Mouse (Mus musculus) 3T3-L1 (cell line): ENCODE results near the gene Atg4b.
"Not testable (repeated sequence)": the region's sequence is repeated elsewhere in the genome, so short reads cannot be mapped to it uniquely, and the experiment has no call there.

Source experiments
- DNase-seq: peaks from one replicate; pipeline ENCODE4 v3.0.0-alpha.2; 2015; ENCODE audit warnings: low read depth, low spot score

Gene Atg4b

DNA sequence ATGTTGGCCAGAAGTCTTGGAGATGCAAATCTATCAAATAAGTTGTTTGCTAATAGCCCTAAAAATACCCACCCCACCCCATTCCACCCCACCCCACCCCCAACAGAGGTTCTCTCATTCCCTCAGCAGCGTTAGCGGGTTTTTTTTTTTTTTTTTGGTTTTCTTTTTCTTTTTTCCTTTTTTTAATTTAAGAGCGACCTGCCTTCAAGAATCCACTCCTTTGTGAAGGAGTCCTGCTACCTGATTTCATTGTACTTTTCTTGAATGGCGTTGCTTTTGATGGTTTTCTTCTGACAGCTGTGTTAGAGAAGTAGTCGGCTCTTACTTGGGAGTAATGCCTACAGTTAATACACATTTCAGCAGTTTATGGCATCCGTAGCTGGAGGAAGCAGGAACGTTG lies 4.3 kb downstream of the Atg4b start:
- no peak for DNase-seq

DNA sequence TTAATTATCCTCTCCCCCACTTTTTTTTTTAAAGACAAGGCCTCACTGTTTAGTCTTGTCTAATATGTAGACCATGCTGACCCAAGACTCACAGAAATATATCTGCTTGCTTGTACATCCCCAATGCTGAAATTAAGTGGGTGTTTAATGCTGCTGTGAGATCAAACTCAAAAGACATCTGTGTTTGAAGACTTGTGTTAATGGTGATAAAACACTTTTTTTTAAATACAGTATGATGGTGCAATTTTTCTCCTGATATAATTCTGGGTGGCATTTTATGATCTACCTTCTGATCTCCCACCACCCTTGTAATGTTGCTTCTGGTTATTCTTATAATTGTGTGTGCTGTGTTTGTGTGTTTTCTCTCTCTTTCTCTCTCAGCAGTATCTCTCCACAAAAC lies 4.9 kb downstream of the Atg4b start:
- DNase-seq = no peak

DNA sequence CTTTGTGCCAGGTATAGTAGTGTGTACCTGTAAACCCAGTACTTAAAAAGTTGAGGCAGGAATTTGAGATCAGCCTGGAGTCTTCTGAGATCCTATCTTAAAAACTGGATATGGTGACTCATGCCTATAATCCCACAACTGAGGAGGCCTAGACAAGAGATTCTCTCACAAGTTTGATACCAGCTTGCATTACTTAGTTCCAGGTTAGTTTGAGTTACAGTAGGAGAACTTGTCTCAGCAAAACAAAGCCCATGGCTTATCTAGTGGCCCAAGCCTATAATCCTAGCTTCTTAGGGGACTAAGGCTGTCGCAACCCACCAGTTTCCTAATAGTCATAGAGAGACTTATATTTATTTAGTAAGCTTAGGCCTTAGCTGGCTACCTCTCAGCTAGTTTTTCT lies 8.8 kb downstream of the Atg4b start:
- no peak for DNase-seq

DNA sequence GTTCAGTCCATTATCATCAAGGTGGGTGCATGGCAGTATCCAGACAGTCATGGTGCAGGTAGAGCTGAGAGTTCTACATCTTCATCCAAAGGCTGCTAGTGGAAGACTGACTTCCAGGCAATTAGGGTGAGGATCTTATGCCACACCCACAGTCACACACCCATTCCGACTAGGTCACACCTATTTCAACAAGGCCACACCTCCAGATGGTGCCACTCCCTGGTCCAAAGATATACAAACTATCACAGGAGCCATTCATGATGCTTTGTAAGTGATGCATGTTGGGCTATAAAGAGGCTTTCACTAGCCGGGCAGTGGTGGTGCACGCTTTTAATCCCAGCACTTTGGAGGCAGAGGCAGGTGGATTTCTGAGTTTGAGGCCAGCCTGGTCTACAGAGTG lies 12.2 kb downstream of the Atg4b start:
- not testable (repeated sequence) for DNase-seq

DNA sequence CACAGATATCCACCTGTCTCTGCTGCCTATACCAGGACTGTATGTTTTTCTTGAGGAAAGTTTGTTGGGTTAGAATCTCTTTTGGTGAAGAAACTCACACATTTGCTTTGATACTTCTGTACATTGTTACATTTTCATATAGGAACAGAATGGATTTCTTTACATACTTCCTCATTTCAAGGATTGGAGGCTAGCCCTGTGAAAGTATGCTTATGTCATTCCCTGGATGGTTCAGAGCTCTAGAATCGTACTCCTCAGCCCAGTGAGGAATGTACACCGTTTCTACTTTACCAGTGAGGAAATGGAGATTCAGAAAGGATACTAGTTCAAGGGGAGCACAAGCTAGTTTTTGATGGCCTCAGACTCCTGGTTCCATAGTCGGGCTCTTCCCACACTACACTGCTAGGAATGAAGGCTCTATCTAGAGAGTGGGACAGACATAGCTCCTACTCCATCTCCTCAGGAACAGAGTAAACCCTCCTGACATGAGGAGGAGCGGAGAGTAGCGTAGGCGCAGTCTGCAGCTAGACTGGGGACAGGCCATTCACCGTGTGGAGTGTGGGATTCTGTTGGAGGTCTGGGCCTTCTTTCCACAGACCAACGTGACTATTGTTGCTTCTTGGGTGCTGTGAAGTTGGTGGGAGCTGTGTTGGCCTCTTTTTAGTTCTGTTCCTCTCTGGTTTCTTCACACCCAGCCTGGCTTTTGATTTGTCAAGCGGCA lies 13.7 kb downstream of the Atg4b start:
- no peak for DNase-seq

DNA sequence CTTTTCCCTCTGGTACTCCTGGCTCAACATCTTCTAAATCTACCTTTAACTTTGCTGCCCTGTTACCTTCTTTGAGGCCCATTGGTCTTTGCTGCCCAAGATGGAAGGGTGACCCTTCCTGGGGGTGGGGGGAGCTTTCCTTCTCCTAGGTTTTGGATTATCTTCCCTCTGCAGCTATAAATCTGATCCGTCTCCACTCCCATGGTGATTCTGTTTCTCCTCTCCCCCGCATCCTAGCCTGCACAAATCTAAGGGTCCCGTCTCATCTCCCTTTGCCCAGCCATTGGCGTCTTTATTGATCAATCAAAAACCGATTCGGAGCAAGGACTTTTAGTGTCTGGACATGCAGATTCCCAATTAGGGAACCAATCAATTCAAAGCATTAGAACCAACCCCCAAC lies 16.3 kb downstream of the Atg4b start:
- no peak for DNase-seq

DNA sequence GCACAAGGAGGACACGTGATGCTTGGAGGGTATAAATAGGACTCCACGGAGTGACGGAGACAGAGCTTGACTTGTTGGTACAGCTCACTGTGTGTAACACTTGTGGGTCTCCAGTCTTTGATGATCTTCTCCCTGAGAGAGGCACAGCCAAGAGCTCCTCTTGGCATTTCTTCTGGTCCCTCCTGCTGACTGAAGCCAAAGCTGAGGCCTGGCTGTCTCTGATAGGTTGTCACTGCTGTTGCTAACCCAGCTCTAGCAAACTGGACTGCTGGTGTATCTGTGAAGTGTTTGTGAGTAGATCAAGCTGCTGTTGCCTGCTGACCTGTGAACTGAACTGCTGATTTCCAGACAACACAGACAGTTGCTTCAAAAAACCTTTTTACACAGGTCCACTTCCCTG lies 18.6 kb downstream of the Atg4b start:
- no peak for DNase-seq

DNA sequence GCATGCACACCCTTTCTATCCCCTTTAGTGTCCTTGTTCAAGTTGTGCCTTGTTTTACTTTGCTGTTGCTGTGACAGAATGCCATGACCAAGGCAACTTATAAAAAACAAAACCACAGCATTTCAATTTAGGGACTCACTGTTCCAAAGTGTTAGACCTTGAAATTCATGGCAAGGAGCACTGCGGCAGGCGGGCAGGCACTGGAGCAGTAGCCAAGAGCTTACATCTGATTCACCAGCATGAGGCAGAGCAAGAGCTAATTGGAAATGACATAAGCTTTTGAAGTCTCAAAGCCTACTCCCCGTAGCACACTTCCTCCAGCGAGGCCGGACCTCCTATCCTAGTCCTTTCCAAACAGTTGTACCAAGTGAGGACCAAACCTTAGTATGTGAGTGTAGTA lies 25.4 kb downstream of the Atg4b start:
- no peak for DNase-seq

DNA sequence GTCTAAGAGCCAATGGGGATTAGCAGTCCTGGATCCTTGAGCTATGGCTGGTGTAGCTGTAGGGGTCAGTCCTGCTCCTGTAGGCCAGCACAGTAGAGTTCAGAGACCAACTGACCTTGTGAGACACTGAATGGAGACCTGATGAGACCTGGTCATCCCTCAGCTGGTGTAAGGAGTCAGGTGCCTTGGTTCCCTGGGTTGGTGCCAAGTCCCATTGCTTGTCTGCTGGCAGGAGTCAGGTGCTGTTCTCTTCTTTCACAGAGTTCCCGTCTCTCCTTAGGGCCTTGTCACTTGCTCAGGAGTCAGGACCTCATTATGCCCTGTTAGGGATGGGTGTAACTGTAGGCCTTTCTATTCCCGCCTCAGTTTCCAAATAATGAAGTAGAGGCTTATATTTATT lies 35.6 kb downstream of the Atg4b start:
- no peak for DNase-seq

DNA sequence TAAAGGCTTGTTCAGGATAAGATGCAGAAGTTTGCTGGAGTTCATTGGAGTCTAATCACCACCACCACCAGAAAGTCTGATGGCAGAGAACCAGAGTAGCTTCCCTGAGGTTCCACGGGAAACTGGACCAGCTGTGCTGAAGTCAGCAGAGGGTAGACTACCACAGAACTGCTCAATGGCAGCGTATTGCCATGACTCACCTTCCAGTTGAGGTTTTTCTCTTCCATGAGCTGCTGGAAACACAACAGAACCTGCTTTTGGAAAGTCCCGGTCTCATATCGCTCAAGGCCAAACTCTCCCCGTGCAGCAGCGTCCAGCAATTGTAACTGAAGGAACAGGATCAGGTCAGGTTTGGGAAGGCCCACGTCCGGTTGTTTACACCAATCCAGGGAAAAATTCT lies 43.2 kb downstream of the Atg4b start:
- DNase-seq = peak; percentile 18

DNA sequence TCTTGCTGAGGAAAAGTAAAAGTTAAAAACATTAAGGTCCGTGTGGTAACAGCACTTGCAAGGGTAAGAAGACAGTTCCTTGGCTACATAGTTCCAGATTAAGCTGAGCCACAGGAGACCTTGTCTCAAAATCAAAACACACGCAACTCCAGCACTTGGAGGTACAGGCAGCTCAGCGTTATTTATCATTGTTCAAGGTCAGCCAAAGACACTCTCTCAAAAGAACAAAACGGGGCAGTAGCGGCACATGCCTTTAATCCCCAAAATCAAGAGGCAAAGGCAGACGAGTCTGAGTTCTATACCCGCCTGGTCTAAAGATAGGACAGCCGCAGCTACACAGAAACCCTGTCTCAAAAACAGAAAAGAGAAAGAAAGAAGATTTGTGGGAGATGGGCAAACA lies 44.6 kb downstream of the Atg4b start:
- no peak for DNase-seq

DNA sequence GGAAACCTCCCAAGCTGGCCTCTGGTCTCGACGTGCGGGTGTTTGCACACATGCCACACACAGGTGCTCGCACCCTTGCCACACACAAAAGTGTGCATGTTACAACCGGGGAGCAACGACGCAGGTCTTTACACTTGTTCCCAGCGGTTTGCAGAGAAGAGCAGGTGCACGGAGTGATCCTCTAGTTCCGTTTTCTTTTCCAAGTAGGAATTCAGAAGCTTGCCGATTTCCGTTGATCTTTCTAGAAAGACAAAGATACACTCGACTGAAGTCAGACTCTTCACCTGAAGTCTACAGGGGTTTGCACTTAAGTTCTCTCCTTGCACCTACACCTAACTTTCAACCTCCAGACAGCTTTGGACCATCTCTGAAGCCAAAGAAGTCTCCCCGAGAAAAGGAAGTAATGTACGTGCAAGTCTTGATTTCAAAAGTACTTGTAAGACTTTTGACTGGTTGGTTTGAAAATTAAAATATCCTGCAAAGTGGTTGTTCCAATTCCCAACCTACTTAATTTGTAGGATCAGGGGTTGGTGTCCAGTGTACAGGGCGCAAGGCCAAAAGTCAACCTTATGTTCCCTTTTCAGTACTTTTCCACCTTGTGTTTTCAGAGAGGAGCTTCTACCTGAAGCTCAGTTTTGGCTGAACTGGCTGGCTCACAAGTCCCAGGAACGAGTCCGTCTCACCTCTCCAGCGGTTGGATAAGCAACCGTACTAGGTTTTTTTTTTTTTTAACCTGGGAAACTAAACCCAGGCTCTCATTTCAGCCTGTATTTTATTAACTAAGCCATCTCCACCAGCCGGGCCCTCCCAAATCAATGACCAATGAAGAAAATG lies 49.6 kb downstream of the Atg4b start:
- DNase-seq = no peak

DNA sequence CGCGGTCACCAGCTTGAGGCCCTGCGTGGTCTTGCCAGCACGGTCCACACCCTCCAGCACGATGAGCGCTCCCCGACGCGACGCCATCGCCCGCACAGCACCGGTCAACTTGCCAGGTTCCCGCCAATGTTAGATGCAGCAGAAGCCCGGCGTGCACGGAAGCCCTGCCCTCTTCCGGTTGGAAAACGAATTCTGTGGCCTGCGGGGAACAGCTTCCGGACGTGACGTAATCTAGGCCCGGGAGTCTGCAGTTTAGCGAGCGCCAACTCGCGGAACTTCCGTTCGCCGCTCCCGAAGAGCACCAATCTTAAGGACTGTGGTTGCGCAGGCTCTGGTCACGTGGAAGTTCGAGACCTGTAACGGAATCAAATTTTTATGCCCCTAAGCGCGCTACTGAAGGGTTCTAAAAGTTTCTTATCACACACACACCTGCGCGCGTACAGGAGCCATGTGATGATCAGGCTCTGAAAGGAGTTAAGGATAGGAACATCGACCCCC lies 50.5 kb downstream of the Atg4b start, which contains the start of gene Dtymk:
Dtymk (minus strand) TSS at position 194 of the 498 bp plus-strand sequence.
- DNase-seq = peak; percentile 98

DNA sequence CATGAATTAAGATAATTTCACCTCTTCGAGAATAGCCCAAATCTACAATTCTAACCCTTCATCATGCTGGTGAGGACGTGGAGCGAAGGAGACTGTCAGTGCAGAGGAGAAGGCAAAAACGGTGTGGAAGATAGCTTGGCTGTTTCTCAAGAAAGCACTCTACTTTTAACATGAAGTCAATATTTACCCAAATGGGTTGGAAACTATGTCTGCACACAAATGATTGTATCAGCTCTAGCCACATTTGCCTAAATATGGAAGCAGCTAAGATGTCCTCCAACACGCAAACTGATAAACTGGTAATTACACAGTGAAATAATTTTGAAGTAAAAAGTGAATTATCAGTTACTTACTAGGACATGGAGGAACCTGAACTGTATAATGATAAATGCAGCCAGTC lies 51.5 kb downstream of the Atg4b start:
- peak; percentile 33 for DNase-seq

DNA sequence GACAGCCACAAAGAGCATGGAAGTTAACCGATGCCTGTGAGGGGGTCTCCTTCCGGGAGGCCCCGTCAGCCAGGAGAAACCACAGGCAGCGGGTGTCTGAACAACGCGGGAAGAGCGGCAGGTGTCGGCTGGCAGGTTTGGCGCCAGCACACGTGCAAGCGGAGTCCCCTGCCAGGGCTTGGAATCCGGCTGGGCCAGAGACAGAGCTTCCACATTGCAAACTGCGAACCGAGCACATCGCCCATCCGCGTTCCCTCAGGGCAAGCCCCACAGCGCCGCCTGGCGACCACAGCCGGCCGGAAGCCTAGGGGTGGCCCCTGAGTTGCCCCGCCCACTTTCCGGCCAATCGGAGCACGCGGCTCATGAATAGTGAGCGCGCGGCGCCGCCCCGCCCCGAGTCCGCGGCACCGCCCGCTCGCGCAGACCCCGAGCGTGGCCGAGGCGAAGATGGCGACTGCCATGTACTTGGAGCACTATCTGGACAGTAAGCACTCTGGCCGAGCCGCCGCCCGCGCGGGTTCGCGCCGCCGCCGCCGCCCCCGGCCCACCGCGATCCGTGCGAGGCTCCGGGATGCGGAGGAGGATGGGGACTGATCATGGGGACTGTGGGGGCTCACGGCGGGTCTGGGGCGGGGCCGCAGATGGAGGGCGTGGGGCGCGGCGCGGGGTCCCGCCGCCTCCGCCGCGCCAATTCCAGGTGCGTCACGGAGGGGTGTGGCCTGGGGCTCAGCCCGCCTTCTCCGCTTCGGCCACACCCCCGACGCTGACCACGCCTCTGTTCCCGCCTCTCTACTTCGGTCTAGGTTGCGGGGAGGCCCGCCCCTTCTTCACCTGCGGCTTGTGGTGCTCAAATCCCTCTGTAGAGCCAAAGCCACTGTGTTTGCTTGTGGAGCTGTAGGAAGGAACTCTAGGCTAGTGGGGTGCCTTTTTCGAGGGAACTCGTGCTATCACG lies 52.5 kb downstream of the Atg4b start, which contains the start of gene Ing5:
Ing5 (plus strand) TSS at position 410 of the 952 bp plus-strand sequence.
- peak; percentile 96 for DNase-seq

DNA sequence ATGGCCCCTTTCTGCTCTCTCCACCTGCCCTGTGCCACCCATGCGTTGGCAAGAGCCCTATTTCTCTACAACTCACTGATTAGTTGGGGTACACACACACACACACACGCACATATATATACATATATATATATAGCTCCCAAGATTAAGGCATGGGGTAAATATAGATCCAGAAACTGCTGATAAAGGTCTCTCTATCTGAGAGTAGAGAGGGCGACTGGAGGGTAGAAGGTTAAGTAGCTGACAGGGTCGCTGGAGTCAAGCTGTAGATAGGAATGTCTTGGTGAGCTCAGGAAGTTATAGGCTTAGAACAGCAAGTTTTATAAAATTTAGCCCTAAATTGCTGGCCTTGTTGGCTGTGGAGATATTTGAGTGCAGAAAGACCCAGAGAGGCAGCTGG lies 53.5 kb downstream of the Atg4b start:
- DNase-seq = no peak

DNA sequence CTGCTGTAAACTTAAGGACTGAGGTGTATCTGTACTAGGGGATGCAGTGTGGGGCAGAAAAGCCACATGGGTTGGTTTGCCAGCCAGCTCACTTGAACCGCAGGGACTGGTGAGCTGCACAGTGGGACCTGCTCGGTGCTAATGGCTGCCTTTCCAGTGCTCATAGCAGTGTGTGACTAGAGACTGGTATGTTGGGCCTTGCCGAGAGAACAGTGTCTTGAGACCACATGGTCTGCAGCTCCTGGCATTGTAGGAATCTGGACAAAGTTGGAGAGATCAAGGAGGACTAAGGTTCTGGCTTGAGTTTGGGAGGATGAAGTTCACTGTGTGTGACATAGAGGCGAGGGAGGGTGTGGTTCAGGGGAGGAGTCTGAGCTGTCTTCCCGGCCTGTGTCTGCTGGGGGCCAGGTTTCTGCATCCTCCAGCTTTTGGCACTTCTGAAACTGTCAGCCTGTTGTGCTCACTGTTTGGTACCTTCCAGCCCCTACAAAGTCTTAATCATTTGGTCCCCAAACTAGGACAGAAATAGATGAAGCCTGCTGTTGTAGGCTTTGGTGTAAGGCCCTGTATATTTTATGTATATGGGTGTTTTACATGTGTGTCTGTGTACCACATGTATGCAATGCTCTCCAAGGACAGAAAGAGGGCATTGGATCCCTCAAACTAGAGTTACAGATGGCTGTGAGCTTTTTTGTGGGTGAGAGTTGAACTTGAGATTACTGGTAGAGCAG lies 54.1 kb downstream of the Atg4b start:
- no peak for DNase-seq

DNA sequence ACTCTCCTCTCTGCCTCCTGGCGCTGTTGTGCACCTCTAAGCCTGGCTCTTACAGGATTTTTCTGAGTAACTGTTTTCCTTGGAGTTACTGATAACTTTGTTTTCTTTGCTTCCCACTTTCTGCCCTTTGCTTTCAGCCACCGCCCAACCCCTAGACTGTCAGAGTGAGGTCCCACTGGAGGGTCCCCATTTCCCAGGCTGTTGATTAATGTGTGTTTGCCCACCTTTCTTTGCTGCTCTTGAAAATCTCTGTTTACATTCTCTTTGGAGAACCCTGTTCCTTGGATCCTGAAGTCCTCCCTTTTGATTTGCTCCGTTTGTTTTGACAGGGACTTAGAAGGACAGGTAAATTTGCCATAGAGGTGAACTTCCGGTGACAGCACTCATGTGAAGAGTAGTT lies 57.6 kb downstream of the Atg4b start:
- no peak for DNase-seq

DNA sequence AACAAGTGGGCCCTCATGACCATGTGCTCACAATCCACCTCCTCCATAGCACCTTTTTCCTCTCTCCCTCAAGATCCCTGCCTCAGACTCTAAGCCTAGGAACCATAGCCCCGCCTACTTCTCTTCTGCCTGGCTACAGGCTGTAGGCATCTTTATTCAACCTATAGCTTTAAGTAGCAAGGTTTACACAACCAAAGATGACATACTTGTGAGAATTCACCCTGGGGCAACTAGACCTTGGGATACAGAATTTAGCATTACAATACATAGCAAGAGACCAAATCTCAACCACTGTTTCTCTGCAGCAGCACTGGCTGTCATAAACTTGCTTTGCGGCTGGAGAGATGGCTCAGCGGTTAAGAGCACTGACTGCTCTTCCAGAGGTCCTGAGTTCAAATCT lies 58.7 kb downstream of the Atg4b start:
- no peak for DNase-seq

DNA sequence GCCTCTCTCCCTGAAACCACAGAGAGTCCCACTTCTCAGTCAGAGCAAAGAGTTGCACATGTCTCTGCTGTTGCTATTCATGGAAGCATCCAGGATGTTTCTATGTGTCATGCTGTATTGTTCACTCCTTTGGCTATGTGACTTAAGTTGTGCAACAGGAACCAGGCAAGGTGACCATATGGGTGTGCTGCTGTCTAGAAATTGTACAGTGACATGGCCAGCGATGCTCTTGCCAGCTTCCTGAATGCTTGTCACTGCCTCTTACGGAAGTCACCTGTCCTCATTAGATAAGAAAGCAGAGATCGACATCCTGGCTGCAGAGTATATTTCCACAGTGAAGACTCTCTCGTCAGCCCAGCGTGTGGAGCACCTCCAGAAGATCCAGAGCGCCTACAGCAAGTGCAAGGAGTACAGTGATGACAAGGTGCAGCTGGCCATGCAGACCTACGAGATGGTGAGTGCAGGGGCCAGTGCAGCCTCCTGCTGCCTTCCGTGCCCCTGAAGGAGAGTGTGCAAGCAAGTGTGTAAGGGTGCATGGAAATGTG lies 60.3 kb downstream of the Atg4b start:
- no peak for DNase-seq
